Mouse (Mus musculus) cerebellum, postnatal 14 days (tissue): ENCODE measurements around the gene Yars.
A peak's percentile ranks its signal among the peaks of the same experiment; 100 is the strongest.

Experiments used
- DNase-seq, 2 experiments: peaks; one replicate each; pipeline ENCODE4 v3.0.0; 2021; ENCODE audit warnings: mixed read lengths in 2 of 2

Yars gene

DNA sequence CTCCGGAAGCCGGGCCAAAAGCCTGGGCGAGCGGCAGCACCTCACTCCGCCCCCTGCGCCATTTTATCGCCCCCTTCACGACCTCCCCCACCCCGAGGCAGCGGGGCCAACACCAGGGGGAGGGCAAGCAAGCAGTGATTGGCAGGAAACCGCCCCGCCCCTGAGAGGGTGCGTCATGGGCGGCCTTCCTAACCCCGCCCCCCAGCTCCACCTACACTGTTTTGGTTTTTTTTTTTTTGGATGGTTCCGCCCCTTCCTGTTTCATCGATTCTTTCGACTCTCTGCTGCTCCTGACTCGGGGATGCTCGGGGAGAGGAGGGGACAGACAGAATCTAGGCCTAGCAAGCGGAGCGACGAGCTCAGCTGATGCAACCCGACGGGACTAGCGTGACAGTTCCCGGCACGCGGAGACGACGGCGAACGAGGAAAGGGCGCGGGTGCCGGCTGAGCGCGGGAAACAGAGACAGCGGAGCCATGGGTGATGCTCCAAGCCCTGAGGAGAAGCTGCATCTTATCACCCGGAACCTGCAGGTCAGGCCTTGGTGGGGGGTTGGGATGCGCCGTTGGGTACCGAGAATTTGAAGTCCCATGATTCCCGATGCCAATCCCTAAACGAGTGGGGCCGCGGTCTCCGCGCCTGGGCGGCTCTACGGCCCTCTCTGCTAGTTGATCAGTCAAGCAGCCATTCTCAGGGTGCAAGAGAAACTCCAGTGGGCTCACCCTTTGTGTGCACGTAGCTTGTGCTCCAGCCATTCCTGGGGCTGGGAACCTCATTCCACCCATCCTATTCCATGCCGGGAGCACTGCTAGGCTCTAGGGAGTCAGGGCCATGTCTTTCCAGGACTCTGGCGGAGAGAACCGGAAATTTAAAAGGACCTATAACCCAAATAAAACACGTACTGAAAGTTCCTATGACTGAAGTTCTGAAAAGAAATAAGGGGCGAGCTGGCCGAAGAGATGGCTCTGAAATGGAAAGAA, at the start of gene Yars, which contains the start of gene S100pbp:
TSS of gene Yars (plus strand) at position 219 of the 978 bp plus-strand sequence.
TSS of gene S100pbp (minus strand) at position 186 of the 978 bp plus-strand sequence.
- DNase-seq: peak; percentile 99

DNA sequence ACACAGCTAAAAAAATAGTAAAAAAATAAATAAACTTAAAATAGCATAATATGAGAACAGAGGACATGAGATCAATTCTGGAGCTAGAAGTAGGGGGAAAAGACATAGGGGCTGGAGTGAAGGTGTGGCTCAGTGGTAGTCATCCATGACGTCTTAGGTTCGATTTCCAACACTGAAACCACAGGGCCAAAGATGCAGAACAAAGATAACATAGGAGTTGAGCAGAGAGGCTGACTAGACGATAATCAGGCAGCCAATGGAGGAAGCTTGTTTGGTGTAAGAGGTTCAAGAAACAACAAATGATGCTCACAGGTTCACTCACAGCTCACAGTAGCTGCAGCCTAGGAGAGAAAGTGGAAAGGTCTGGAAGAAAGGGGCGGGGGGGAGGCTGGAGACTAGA, 48.8 kb upstream of the Yars start:
- DNase-seq: no peak

DNA sequence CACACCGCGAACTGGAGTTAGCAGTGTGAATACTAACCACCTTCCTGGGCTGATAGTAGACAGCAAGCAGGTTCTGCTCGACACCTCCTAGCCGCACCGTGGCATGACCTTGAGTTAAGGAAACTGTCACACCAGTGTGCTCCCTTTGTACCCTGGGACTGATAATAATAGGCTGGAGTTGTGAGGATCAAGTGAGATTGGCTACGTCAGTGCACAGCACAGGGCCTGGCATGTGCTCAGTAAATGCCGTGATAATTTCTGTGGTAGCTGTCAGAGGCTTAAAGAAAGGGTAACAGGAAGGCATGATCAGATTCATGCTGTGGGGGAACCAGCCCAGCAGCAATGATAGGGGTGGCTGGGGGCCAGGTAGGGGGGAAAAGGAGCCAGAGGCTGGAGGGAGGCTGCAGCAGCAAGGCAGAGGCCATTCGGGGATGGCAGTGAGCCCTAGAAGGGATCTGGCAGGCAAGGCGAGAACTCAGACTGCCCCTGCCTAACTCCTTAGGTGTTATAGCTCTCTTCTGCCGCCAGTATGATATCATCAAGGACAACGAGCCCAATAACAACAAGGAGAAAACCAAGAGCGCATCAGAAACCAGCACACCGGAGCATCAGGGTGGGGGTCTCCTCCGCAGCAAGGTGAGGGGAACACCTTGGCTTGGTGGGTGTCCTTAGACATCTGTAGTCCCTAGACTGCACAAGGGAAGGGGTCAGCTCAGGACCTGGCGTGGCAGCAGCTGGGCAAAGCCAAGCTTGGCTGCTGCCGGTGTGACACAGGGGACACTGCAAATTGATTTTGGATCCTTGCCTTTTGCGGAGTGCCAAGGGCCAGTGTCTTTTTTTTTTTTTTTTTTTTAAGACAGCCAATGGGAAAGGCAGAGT, 47.8 kb upstream of the Yars start:
- DNase-seq: peak; percentile 65 to 77

- no peak for DNase-seq
Observed at GRCm38 (mm10) chr4:129142439-129143045, 47.0 kb upstream of the Yars start.

DNA sequence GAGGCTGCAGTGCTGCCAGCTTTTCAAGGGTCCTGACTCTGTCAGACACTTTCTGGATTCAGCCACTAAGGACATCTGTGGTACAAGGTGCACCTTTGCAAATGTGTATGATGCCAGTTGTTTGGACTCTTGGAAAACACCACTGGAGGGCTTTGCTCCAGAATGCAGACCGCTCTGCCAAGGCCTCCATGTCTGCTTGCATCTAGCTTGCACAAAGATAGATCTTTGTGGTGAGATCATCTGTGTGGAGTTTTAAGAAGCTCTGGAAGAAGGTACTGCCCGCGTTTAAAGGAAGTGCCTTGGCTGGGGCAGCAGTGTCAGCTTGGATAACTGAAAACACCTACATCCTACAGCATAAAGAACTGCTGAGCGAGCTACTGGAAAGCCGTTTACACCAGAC, 46.1 kb upstream of the Yars start:
- DNase-seq: no peak

- peak; percentile 92 to 95 for DNase-seq
Observed at GRCm38 (mm10) chr4:129144401-129145367, 44.9 kb upstream of the Yars start.

DNA sequence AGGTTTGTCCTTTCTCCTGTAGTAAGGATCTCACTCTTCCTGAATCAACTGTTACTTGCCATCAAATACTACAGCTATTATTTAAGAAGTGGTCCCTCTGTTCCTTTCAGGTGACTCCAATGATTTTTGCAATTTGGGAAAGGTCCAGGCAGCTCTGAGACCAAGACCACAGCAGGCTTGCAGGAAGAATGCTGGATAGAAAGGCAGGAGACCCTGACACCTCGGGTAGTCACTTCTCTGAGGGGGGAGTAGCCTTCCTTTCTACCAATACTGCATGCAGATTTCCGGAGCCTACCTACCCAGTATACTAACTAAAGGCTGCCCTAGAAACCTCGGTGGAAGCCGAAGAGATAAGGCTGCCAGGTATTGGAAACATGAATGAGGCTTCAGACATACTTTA, 44.1 kb upstream of the Yars start:
- no peak for DNase-seq

GRCm38 (mm10) chr4:129145943-129146342, 43.6 kb upstream of the Yars start:
- DNase-seq: no peak

DNA sequence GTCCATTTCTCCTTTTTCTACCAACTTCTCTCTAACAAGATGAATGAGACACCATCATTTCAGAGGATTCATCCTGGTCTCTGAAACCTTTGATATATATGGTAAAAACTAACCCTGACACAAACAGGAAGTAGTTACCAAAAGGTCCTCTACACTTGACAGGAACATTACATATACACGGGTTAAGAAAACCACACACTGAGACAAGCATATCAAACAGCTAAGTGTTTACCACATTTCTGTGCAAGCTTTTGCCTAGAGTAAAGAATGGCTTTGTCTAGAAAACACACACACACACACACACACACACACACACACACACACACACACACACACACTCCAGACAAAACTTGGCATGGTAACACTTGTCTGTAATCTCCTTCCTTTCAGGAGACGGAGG, 43.2 kb upstream of the Yars start:
- DNase-seq: no peak

DNA sequence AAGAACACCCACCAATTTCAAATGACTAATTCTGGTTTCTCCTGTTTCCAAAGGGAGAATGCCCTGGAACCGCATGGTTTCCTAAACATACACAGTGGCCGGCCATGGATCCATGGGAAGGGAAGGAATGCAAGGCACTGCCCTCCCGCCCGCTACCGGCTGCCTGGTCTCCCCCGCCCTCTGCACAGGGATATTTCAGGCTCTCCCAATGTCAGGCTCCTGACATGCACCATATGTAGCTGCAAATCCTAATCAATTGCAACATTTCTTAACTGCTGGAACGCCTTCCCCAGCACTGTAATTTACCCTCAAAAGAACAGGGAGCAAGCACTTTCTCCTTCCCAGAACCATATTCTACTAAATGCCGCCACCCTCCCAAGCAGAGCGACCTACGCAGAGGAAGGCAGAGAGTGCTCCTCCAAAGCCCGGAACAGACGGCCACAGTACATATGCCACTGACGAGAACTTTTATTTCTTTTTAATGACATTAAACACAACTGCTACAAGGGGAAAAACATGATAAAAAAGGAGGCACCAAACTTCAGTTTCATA, 41.9 kb upstream of the Yars start:
- no peak for DNase-seq

GRCm38 (mm10) chr4:129149321-129149720, 40.2 kb upstream of the Yars start:
- no peak for DNase-seq

DNA sequence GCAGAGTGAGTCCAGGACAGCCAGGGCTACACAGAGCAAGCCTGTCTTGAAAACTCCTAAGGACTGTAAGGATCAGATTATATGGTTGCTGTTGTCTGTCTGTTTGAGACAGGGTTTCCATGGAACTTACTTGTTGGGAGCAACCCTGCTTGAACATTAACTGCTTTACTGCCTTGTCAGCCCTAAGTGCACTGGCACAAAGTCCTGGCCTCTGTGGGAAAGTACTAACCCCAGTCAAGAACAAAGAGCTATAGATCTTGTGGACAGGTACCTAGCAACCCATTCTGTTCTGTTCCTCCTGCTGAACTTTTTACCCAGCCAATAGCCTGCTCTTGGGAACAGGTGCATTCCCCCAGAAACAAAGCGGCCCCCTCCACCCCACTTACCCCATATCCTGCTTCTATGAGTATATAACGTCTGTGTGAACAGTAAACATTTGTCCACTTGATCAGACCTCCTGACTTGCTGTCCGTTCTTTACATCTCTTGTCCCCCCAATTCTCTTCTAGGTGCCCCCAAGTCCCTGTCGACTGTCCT, 38.2 kb upstream of the Yars start:
- DNase-seq: no peak

GRCm38 (mm10) chr4:129157541-129157940, 32.0 kb upstream of the Yars start:
- DNase-seq: no peak

DNA sequence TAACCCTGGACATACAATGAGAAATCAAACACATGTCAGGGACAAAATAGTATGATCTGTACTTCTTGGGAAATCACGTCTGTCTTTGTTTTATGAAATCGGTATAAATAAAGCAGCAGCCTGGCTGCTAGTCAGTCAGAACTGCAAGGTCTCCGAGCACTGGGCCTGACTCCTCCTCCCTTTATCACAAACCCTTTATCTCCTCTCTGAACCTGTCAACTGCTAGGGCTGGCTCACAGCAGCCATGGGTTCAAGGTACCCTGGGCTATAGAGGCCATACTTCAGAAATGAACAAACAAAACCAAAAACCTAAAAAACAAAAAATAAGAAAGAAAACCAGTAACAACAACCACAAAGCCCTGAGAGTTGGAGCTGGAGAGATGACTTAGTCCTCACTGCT, 31.0 kb upstream of the Yars start:
- DNase-seq: no peak

DNA sequence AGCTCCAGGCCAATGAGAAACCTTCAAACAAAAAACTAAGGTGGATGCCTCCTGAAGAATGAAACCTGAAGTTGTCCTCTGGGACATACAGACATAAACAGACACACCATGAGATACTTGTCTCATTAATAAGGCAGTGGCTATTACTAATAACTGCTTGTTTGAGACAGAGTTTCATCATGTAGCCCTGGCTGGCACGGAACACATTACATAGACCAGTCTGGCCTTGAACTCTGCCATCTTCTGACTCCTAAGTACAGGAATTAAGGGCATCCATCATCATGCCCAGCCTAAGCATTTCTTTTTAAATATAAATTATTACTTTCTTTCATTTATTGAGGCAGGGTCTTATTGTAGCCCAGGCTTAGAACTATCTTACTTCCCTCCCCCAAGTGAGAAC, 28.5 kb upstream of the Yars start:
- DNase-seq: no peak

- DNase-seq: peak in 1 of 2 experiments; percentile 66
Observed at GRCm38 (mm10) chr4:129161581-129162255, 27.8 kb upstream of the Yars start.

DNA sequence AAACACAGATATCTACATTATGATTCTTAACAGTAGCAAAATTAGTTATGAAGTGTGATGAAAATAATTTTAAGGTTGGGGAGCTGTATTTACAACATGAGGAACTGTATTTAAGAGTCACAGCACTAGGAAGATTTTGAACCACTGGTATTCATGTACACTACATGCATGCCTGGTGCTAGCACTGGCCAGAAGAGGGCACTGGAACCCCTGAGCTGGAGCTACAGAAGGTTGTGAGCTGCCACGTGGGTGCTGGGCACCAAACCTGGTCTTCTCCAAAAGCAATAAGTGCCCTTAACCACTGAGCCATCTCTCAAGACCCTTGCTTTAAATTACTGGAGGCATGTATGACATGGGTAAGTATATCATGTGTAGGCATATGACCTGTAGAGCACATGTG, 17.0 kb upstream of the Yars start:
- peak in 1 of 2 experiments; percentile 19 for DNase-seq

DNA sequence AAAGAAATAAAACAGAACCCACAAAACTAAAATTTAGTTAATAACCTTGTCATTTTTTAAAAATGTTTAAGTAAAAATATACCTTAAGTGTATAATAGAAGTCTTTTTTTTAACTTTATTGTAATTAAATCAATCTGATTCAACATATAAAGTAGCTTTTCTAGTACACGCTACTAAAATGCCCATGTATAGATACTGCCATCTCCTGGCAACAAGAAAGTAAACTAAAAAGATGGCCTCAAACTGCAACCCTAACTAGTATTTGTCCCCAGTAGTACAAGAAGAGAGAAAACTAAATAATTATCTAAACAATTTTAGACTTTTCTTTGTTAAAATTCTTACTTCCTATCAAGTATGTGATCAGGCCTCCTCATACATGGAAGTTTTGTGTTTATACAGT, 10.0 kb upstream of the Yars start:
- no peak for DNase-seq

- DNase-seq: no peak
Observed at GRCm38 (mm10) chr4:129188041-129188659, 1.4 kb upstream of the Yars start.
